Mouse (Mus musculus): Measurements from ENCODE around the gene Igf2bp2.

GRCm38 (mm10) chr16:22201858-22202257, 38.8 kb upstream of the Igf2bp2 start:
- TF ChIP-seq CTCF (IDR thresholded peaks at IDR 0.05; ENCODE audit: control insufficient read depth, insufficient read depth, insufficient read length), result no peak
- TF ChIP-seq MAX (IDR thresholded peaks at IDR 0.05), result no peak
- TF ChIP-seq USF1 (IDR thresholded peaks at IDR 0.05; ENCODE audit: low read depth), result no peak
- TF ChIP-seq CEBPB (IDR thresholded peaks at IDR 0.05; ENCODE audit: low read depth), result no peak
- TF ChIP-seq MYOG (IDR thresholded peaks at IDR 0.05; ENCODE audit: control insufficient read depth, extremely low read depth, insufficient read length), result no peak
- no peak for TF ChIP-seq MYOD1 (IDR thresholded peaks at IDR 0.05; ENCODE audit: control insufficient read depth, insufficient read length, low read depth)

Measured in C2C12 (cell line).